Mouse (Mus musculus) embryonic facial prominence, embryonic 11.5 days (tissue): ENCODE measurements at regions not wholly inside any gene's neighbourhood (a gene's known extent, or its start where the extent isn't known, plus 50 kb on each side); places are given as distances from the start of the nearest gene placed in this dataset.
"Not testable (repeated sequence)": the region's sequence is repeated elsewhere in the genome, so short reads cannot be mapped to it uniquely, and the experiment has no call there.

ENCODE experiments used
- ATAC-seq: fragments of 200-750 bp; cut with Nextera tagmentation; replicated peaks from 2 replicates; pipeline ENCODE4 v1.8.0; 2017; ENCODE audit warnings: low read depth; ENCODE audit not compliant: insufficient number of reproducible peaks, low FRiP score, low TSS enrichment
- DNase-seq: peaks from one replicate; pipeline ENCODE4 v3.0.0-alpha.2; 2015; ENCODE audit warnings: low spot score
- H3K27ac ChIP-seq: fragments of 300-500 bp; sonication (generic); replicated peaks from 2 replicates; pipeline ENCODE4 v1.5.1; 2014; ENCODE audit warnings: mild to moderate bottlenecking, low read depth, low read length, control low read depth
- H3K27me3 ChIP-seq: fragments of 300-500 bp; sonication (generic); 2 replicates; pipeline ENCODE4 v1.6.1; 2014; ENCODE audit warnings: mild to moderate bottlenecking, low read length, moderate library complexity, mixed read lengths; ENCODE audit not compliant: control insufficient read depth, insufficient read depth
- H3K36me3 ChIP-seq: fragments of 300-500 bp; sonication (generic); replicated peaks from 2 replicates; pipeline ENCODE4 v1.6.1; 2014; ENCODE audit warnings: low read depth, mild to moderate bottlenecking, low read length, moderate library complexity, mixed read lengths; ENCODE audit not compliant: control insufficient read depth, insufficient read depth
- H3K4me1 ChIP-seq: fragments of 300-500 bp; sonication (generic); 2 replicates; pipeline ENCODE4 v1.6.1; 2014; ENCODE audit warnings: low read length, mixed read lengths; ENCODE audit not compliant: control insufficient read depth, insufficient read depth
- H3K4me2 ChIP-seq: fragments of 300-500 bp; sonication (generic); 2 replicates; pipeline ENCODE4 v1.6.1; 2014; ENCODE audit warnings: low read depth, mild to moderate bottlenecking, control low read depth, low read length, moderate library complexity
- H3K4me3 ChIP-seq: fragments of 300-500 bp; sonication (generic); 2 replicates; pipeline ENCODE4 v1.5.1; 2014; ENCODE audit warnings: low read depth, low read length, control low read depth
- H3K9ac ChIP-seq: fragments of 300-500 bp; sonication (generic); replicated peaks from 2 replicates; pipeline ENCODE4 v1.6.1; 2014; ENCODE audit warnings: mild to moderate bottlenecking, control low read depth, low read length
- H3K9me3 ChIP-seq: fragments of 300-500 bp; sonication (generic); replicated peaks from 2 replicates; pipeline ENCODE4 v1.6.1; 2016; ENCODE audit warnings: mild to moderate bottlenecking, low read length, inconsistent platforms, mixed read lengths; ENCODE audit not compliant: control insufficient read depth
- WGBS: fragments of 180-500 bp; shearing (Covaris S2); extraction: QIAGEN DNeasy Blood & Tissue Kit; methylation state at CpG from one replicate; pipeline ENCODE4 v1.1.7; 2014; 5-methylcytosine and 5-hydroxymethylcytosine counted together

GRCm38 (mm10) chr14:104785066-104785465 lies 262.6 kb upstream of the Rnf219 start:
- Histone ChIP-seq H3K9me3 (no peaks in the 10 kb centered on the region), H3K4me1 (no peaks in the 10 kb centered on the region), H3K4me3 (no peak overlapping the region), H3K4me2 (no peak overlapping the region), H3K36me3 (no peaks in the 10 kb centered on the region), H3K27ac (no peak overlapping the region), H3K9ac (no peak overlapping the region), H3K27me3 (no peaks in the 10 kb centered on the region)
- ATAC-seq: no peak
- DNase-seq: peak; percentile 24
- WGBS: 57% methylated on average over 12 of the region's 12 CpGs

- WGBS: 46% methylated on average over 4 of the region's 4 CpGs
- no peak overlapping the region for H3K27ac ChIP-seq
- no peaks in the 10 kb centered on the region for H3K36me3 ChIP-seq
- no peak overlapping the region for H3K4me3 ChIP-seq
- no peak overlapping the region for H3K4me2 ChIP-seq
- DNase-seq (no peak), ATAC-seq (no peak)
- H3K9ac ChIP-seq: no peak overlapping the region
- H3K27me3 ChIP-seq: no peaks in the 10 kb centered on the region
- no peaks in the 10 kb centered on the region for H3K4me1 ChIP-seq
- no peaks in the 10 kb centered on the region for H3K9me3 ChIP-seq
Observed at GRCm38 (mm10) chr14:104769938-104770337, 247.5 kb upstream of the Rnf219 start.

- no peak overlapping the region for H3K9ac ChIP-seq
- H3K36me3 ChIP-seq: no peaks in the 10 kb centered on the region
- no peaks in the 10 kb centered on the region for H3K4me1 ChIP-seq
- ATAC-seq (no peak), DNase-seq (no peak)
- 76% methylated on average over 3 of the region's 3 CpGs for WGBS
- no peak overlapping the region for H3K4me3 ChIP-seq
- no peaks in the 10 kb centered on the region for H3K9me3 ChIP-seq
- no peak overlapping the region for H3K27ac ChIP-seq
- H3K4me2 ChIP-seq: no peak overlapping the region
- H3K27me3 ChIP-seq: no peaks in the 10 kb centered on the region
Observed at GRCm38 (mm10) chr14:104734213-104734612, 211.8 kb upstream of the Rnf219 start.

GRCm38 (mm10) chr14:104732036-104732435 lies 209.6 kb upstream of the Rnf219 start:
- H3K4me3 ChIP-seq: no peak overlapping the region
- H3K9ac ChIP-seq: no peak overlapping the region
- no peaks in the 10 kb centered on the region for H3K27me3 ChIP-seq
- ATAC-seq: no peak
- H3K9me3 ChIP-seq: no peaks in the 10 kb centered on the region
- DNase-seq: no peak
- WGBS: 38% methylated on average over 1 of the region's 1 CpGs
- no peaks in the 10 kb centered on the region for H3K36me3 ChIP-seq
- H3K4me1 ChIP-seq: no peaks in the 10 kb centered on the region
- no peak overlapping the region for H3K27ac ChIP-seq
- no peak overlapping the region for H3K4me2 ChIP-seq

- Histone ChIP-seq H3K27me3 (no peaks in the 10 kb centered on the region), H3K4me2 (no peak overlapping the region), H3K9me3 (no peaks in the 10 kb centered on the region), H3K27ac (no peak overlapping the region), H3K9ac (no peak overlapping the region), H3K4me3 (no peak overlapping the region), H3K36me3 (no peaks in the 10 kb centered on the region), H3K4me1 (no peaks in the 10 kb centered on the region)
- WGBS: 78% methylated on average over 3 of the region's 3 CpGs
- ATAC-seq (no peak), DNase-seq (no peak)
Observed at GRCm38 (mm10) chr14:104731319-104731995, 209.0 kb upstream of the Rnf219 start.

GRCm38 (mm10) chr14:104715651-104716050 lies 193.2 kb upstream of the Rnf219 start:
- not testable (repeated sequence) for ATAC-seq, DNase-seq, H3K4me1 ChIP-seq, H3K4me2 ChIP-seq, H3K9ac ChIP-seq, H3K36me3 ChIP-seq, H3K27ac ChIP-seq, H3K4me3 ChIP-seq, H3K9me3 ChIP-seq, H3K27me3 ChIP-seq
- 88% methylated on average over 15 of the region's 24 CpGs for WGBS

GRCm38 (mm10) chr14:104702283-104702893 lies 179.9 kb upstream of the Rnf219 start:
- ATAC-seq (no peak), DNase-seq (no peak)
- no peaks in the 10 kb centered on the region for H3K9me3 ChIP-seq
- 75% methylated on average over 8 of the region's 8 CpGs for WGBS
- no peak overlapping the region for H3K4me2 ChIP-seq
- no peaks in the 10 kb centered on the region for H3K4me1 ChIP-seq
- no peaks in the 10 kb centered on the region for H3K27me3 ChIP-seq
- no peak overlapping the region for H3K4me3 ChIP-seq
- no peak overlapping the region for H3K27ac ChIP-seq
- no peak overlapping the region for H3K9ac ChIP-seq
- no peaks in the 10 kb centered on the region for H3K36me3 ChIP-seq

- H3K4me2 ChIP-seq: no peak overlapping the region
- H3K36me3 ChIP-seq: no peaks in the 10 kb centered on the region
- no peaks in the 10 kb centered on the region for H3K9me3 ChIP-seq
- H3K27me3 ChIP-seq: no peaks in the 10 kb centered on the region
- H3K27ac ChIP-seq: no peak overlapping the region
- H3K4me3 ChIP-seq: no peak overlapping the region
- WGBS: 74% methylated on average over 4 of the region's 4 CpGs
- DNase-seq (no peak), ATAC-seq (no peak)
- H3K9ac ChIP-seq: no peak overlapping the region
- no peaks in the 10 kb centered on the region for H3K4me1 ChIP-seq
Observed at GRCm38 (mm10) chr14:104698962-104699361, 176.5 kb upstream of the Rnf219 start.
